Mouse (Mus musculus): ENCODE data around the gene Utp14b.

Gene Utp14b

GRCm38 (mm10) chr1:78657671-78658440, at the start of gene Utp14b, which contains the start of gene Acsl3:
Gene Utp14b, plus strand, starts transcription at chr1:78658038.
Gene Acsl3, plus strand, starts transcription at chr1:78657825.
- DNase-seq = peak; percentile 100

DNA sequence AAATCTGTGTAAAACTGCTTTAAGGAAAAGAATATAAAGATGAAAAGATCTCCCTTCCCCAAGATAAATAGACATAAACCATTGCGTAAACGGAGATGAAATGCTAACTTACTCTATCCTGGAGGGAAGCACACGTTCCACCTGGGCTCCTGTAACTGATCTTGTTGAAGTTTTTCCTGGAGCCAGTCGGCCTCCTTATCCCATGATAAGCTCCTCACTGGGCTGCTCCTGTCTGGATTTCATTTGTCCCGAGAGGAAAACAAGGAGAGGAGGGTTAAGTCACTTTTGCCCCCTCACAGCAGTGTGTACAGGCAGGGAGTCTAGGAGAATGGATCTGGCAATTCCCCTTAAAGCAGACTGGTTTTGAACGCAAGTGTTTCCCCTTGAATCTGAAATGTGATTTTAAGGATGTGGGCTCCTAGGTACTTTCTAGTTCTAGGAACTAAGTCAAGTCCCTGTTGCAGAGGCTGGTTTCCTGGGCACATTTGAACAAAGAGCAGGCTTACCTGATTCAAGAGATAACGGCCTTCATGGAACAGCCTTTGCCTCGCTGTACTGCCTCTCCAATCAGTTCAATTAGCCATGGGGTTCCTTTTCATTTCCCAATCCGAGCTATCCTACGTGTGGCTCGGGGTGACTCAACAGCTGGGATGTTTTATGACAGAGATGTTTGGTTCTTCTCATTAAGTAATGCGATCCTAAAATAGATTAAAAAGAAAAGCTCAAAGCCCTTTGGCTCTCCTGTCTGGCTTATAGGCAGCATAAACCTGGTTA, 48.5 kb upstream of the Utp14b start:
- peak; percentile 74 for DNase-seq

GRCm38 (mm10) chr1:78611039-78611438, 46.8 kb upstream of the Utp14b start:
- DNase-seq = peak; percentile 87

- peak; percentile 43 for DNase-seq
Measured at GRCm38 (mm10) chr1:78612959-78613358, 44.9 kb upstream of the Utp14b start.

DNA sequence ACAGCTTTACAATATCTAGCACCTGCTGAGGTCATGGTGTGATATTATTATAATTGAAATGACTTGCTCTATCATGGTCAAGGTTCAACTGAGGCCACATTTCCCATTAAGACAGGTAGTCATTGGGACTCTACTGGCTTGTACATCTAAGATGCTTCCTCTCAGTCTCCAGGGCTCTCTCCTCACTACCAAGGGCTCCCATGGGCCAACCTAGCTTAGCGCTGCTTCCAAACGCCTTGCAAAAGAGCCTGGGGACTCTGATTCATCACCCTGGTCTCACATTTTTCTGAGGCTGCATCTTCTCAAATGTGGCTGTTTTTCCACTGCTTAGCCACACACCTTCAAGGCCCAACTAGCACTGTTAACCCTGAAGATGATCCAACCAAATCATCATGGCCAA, 33.5 kb upstream of the Utp14b start:
- DNase-seq = peak; percentile 76

DNA sequence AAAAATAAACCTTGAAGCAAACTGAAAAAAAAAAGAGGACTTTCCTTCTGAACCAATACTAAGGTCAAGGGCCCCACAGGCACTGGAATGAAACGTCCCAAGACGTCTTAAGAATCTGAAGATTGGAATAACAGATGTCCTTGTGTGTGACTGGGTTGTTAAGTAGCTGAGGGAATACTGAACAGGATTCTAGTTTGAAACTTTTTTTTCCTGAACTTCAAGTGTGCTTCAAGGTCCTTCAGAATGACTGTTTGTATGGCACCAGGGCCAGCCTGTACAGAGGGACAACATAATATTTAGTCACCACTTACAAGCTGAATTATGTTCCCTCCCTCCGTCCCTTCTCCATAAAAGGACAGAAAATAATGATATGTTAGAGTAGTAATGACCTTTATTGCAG, 23.4 kb upstream of the Utp14b start:
- peak; percentile 27 for DNase-seq

DNA sequence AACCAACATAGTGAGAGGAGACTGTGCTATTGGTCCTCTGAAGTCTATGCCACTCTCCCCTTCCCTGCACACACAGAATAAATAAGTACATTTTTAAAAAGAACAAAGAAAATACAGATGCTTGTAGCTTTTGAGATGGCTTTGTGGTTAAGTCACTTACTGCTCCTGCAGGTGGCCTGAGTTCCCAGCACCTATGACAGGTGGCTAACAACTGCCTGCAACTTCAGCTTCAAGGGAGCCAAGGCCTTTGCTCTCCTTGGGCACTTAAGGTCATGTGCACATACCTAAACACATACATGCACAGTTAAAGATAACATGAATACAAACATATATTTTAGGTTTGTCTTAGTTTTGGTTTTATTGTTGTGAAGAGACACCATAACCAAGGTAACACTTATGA, 17.0 kb upstream of the Utp14b start:
- DNase-seq = peak; percentile 65

- peak; percentile 27 for DNase-seq
Measured at GRCm38 (mm10) chr1:78641791-78642190, 16.0 kb upstream of the Utp14b start.

DNA sequence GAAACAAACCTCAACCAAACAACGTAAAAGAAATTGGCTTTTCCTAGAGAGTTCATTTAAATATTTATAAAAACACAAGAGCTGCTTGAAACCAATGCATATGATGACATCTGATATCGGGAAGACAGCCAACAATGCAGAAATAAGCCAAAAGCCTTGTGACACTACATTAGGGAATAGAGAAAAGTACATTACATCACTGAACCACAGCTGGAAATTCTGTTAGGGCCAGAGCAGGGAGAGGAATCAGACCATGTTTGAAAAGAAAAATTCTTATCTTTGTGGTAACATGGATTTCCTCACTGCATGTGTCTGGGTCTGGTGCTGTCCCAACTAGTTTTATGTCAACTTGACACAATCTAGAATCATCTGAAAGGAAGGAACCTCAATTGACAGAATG, 15.6 kb upstream of the Utp14b start:
- DNase-seq = no peak

- peak; percentile 67 for DNase-seq
Measured at GRCm38 (mm10) chr1:78647317-78647885, 10.4 kb upstream of the Utp14b start.

DNA sequence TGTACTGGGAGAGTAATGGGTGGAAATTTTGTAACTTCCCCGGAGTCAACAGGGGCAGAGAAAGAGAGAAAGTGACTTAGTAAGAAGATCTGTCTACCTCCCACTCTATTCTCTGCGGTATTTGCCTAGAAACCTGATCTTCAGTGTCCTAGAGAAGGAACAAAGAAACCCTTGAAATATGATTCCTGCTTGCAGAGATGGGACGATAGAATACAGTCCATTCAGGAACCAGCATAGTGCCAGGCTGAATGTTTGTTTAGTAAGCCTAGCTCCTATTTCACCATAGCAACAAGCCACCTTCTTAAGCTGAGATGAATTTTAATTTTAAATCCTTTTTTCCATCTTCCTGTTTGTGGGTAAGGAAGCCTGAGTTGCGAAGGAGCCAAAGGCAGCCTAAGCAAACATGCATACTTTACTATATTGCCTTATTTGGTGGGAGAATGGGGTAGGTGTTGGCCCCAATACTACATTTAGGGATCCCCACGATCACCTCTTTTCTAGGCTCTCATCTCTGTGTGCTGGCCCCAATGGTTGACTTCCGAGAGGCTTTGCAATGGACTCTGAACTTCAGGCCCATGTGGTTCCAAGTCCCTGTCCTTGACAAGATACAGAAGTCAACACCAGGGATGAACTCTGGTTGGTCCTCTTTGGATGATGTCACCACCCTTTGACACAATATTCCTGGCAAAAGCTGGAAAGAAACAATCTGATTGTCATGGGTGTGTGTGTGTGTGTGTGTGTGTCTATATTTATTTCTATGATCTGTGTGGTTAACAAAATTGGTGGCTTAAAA, 8.4 kb upstream of the Utp14b start:
- peak; percentile 40 for DNase-seq

- peak; percentile 93 for DNase-seq
Measured at GRCm38 (mm10) chr1:78656472-78656871, 1.4 kb upstream of the Utp14b start.

DNA sequence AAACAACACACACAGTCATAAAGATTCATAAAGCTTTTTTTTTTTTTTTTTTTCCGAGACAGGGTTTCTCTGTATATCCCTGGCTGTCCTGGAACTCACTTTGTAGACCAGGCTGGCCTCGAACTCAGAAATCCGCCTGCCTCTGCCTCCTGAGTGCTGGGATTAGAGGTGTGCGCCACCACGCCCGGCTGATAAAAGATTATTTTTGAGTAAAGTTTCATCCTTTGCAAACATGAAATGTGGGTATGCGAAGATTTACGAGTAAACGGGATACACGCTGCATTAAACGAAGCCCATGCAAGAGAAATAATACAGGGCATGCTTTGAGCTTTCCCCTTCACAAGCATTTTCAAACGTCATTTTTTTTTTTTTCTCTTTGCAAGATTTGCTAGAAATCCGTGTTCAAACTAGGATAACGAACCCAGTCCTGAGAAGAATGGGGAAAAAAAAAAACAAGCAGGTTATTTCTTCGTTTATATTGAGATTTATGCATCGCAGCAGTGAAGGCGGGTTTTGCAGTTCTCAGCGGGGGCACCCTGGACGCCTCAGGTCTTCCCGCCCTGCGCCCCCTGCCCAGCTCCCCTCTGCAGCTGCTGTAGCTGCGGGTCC, 713 bp upstream of the Utp14b start:
- DNase-seq = peak; percentile 79

- peak; percentile 83 for DNase-seq
Measured at GRCm38 (mm10) chr1:78658441-78659269, 817 bp downstream of the Utp14b start.

GRCm38 (mm10) chr1:78659270-78659823, 1.5 kb downstream of the Utp14b start:
- DNase-seq = peak; percentile 78

- peak; percentile 56 for DNase-seq
Measured at GRCm38 (mm10) chr1:78664326-78664725, 6.5 kb downstream of the Utp14b start.

DNA sequence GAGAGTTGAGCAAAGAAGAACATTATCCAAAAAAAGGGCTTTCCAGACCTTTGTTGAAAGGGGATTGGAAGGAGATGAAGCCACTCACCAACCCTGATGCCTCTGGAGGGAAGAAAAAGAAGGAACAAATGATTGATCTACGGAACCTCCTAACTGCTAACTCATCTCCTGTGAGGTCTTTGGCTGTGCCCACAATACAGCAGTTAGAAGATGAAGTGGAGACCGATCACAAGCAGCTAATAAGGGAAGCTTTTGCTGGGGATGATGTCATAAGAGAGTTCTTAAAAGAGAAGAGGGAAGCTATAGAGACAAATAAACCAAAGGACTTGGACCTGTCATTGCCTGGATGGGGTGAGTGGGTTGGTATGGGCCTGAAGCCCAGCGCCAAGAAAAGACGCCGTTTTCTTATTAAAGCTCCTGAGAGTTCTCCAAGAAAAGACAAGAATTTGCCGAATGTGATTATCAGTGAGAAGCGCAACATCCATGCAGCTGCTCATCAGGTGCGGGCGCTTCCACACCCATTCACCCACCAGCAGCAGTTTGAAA, 8.2 kb downstream of the Utp14b start:
- DNase-seq = peak; percentile 88

DNA sequence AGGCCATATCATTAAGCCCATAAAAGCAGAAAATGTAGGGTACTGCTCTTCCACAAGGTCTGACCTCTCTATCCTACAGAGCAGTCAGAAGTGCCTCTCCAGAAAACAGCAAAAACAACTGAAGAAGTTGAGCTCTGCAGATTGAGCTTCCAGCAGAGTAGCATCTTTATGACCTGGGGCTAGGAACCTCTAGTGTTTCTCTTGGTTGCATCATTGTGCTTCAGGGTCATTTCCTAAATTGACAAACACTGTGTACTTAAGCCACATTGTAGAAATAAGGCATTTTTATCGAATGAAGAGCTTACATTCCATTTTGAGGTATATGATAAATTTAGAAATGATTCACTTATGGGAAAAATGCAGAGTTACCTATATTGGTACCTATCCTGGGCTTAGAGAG, 8.7 kb downstream of the Utp14b start:
- no peak for DNase-seq

GRCm38 (mm10) chr1:78682291-78682690, 24.5 kb downstream of the Utp14b start:
- no peak for DNase-seq

- DNase-seq = peak; percentile 72
Measured at GRCm38 (mm10) chr1:78684128-78684527, 26.3 kb downstream of the Utp14b start.

- DNase-seq = no peak
Measured at GRCm38 (mm10) chr1:78686872-78687271, 29.0 kb downstream of the Utp14b start.
